Mouse (Mus musculus) right cerebral cortex, adult 18-20 months (tissue): ENCODE results near the gene Mrgpre.

Experiments used
- DNase-seq: peaks from one replicate; pipeline ENCODE4 v3.0.0; 2022; ENCODE audit warnings: mixed read lengths

Gene Mrgpre

GRCm38 (mm10) chr7:143783996-143784829 lies at the start of gene Mrgpre:
Gene Mrgpre, minus strand, starts transcription at chr7:143784500.
- peak; percentile 71 for DNase-seq

- DNase-seq, result no peak
These were observed 49.4 kb upstream of the Mrgpre start for GRCm38 (mm10) chr7:143833581-143834190.

DNA sequence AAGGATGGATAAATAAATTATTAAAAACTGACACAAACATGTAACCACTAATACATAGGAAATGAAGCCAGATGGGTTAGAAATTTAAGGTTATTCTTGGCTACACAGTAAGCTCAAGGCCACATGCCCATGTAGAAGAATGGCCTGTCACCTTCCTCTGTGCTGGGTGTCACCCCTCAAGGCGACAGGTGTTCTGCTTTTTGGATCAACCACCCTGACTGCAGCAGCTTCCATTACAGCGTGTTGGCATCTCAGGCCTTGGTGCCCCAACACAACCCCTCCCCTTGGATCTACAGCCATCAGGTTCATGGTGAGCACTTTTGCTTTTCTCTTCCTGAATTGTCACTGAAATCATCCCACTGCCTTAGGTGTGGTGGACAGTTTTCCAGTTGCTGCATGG lies 48.3 kb upstream of the Mrgpre start:
- DNase-seq, result no peak

- DNase-seq, result no peak
These were observed 47.9 kb upstream of the Mrgpre start for GRCm38 (mm10) chr7:143832196-143832595.

DNA sequence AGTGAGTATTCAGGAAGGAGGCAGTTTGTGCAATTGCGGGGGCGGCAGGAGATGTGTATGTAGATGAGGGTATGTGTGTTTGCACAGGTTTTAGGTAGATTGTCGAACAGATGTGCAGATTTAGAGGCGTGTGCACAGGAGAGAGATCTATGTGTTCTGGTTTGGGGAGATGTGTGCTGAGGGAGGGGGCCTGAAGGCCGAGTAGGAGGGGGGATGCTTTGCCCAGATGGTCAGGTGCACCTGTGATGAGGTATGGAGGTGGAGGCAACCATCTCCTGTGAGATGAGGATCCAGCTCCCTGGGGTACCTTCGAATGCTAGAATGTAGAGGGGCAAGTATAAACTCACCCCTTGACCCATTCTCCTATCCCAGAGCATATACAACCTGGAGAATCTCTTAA lies 46.1 kb upstream of the Mrgpre start:
- DNase-seq, result no peak

GRCm38 (mm10) chr7:143829504-143830331 lies 45.4 kb upstream of the Mrgpre start:
- DNase-seq, result peak; percentile 97

DNA sequence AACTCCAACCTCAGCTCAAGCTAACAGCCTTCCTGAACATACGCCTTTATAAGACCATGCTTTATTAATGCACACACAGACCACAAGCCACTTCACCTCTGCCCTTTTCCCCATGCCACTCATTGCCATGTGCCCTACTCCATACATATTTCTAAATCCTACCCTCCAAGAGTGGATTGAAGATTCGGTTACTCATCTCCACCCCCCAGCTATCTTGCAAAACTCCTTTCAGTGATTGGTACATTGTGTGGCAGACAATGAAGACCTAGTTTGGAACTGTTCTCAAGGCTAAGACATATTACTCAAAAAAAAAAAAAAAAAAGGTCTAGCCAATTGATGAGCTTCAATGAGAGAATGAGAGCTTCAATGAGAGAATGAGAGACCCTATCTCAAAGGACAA lies 42.7 kb upstream of the Mrgpre start:
- no peak for DNase-seq

DNA sequence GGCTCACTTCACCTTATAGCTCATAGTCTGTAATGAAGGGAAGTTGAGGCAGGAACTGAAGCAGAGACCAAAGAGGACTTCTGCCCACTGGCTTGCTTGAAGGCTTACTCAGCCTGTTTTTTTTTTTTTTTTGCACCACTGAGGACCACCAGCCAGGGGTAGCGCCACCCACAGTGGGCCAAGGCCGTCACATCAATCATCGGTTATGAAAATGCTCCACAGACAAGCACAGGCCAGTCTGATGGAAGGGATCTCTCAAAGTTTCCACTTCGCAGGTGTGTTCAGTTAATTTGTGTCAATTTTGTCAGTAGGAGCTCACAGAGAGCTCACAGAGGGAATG lies 38.9 kb upstream of the Mrgpre start:
- no peak for DNase-seq

GRCm38 (mm10) chr7:143822375-143823265 lies 38.3 kb upstream of the Mrgpre start, which contains the start of the genes Nadsyn1 and Dhcr7:
Gene Nadsyn1, minus strand, starts transcription at chr7:143822849.
Gene Dhcr7, plus strand, starts transcription at chr7:143823145.
- DNase-seq, result peak; percentile 99

DNA sequence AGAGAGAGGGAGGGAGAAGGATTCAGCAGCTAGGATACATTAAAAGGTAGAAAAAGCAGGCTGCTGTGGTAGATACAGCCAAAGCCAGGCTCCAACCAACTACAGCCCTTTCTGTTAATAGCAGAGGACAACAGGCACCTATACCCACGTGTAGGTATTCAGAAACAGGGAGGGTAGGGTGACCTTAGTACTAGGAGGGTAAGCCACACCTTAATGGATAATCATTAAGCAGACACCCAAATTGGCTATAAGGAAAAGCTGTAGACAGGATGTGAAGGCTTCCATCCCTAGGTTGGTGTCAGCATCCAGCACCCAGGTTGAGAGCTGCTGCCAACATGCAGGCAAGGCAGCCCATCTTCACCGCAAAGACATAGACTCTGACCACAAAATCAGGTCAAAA lies 36.9 kb upstream of the Mrgpre start:
- DNase-seq, result no peak

DNA sequence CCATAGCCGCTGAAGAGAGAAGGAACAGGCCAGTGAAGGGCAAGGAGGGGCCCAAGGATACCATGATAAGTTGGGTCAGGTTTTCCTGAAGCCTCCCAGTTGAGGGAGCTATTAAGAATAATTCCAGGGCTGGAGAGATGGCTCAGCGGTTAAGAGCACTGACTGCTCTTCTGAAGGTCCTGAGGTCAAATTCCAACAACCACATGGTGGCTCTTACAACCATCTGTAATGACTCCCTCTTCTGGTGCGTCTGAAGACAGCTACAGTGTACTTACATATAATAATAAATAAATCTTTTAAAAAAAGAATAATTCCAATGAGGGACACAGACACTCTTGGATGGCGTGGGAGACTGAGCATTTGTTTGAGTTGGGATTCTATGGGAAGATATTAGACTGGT lies 34.9 kb upstream of the Mrgpre start:
- no peak for DNase-seq

DNA sequence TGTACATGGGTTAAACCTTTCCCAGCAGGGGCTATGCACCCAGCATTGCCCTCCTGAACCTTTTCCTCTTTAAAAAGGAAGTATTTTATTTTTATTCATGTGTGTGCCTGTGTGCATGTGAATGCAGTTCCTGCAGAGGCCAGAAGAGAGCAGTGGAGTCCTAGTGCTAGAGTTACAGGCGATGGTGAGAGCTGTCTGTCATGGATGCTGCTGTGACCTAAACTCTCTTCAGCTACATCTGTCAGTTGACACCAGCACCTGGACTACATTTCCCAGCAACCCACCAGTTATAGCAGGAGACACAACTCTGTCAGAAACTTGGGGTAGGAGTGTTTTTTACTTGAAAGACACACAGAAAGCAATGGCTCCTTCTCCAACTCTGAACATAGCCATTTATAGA lies 24.6 kb upstream of the Mrgpre start:
- no peak for DNase-seq

- peak; percentile 38 for DNase-seq
These were observed 20.9 kb upstream of the Mrgpre start for GRCm38 (mm10) chr7:143805199-143805624.

DNA sequence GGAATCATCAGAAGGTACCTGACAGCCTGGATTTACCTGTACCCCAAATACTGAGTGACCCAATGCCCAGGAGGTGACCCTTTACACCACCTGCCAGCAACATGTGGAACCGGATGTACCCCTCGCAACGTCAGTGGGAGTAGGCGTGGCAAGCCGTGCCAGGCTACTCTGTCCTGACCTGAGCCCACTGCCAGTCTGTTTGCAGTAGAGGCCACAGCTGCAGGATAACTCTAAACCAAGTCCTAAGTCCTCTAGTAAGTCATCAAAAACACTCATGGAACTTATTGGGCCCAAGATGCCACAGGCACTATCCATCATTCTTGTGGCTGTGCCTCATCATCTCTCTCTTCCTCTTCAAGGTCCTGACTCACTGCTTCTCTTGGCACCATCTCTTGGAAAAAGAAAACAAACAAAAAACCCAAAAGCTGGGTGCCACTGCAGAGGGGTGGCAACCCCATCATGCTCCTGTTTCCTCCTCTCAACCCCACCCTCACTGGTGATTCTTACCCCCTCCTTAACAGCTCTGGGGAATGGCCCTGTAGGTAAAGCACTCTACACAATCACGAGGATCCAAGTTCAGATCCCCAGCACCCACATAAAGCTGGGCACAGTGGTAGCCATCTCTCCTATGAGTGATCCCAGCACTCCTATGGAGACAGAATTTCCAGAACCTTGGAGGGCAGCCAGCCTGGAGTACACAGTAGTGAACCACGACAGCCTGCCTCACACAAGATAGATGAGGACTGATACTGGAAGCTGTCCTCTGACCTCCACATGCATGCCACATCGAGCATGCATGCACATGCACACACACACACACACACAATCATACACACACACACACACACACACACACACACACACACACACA lies 17.1 kb upstream of the Mrgpre start:
- no peak for DNase-seq

DNA sequence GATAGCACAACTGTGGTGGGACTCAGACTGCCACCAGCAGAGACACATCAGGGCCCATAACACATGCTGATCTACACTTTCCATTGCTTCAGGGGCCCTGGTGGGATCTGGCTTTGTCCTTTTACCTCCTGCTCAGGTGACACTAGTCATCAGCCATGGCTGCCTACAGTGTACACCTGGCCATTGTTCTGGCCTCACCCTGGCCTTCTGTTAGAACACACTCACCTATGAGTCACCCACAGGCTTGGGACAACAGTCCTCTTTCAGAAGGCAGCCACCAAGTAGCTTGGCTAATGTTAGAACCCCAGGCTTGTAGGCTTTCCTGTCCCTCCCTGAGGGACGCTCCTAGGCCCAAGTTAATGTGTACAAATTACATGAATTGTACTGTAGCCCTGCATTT lies 16.5 kb upstream of the Mrgpre start:
- DNase-seq, result no peak

DNA sequence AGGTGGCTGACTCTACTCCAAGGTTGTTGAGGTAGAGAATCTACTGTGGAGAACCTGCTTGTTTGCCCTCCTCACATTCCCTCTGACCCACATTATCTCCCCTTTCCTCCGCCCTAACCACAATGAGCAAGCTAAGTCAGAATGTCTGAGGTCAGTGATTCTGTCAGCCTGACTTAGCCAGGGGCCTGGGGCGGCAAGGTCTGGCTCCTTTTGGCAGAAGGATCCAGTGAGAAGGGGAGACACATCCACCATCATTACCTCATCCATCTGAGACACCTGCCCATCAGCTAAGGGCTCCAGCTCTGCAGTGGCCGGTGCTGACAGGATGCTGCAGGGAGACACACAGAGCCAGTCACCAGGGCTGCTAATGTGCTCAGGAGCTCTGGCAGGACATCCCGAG lies 14.5 kb upstream of the Mrgpre start:
- no peak for DNase-seq

- peak; percentile 18 for DNase-seq
These were observed 8.8 kb upstream of the Mrgpre start for GRCm38 (mm10) chr7:143793121-143793520.

DNA sequence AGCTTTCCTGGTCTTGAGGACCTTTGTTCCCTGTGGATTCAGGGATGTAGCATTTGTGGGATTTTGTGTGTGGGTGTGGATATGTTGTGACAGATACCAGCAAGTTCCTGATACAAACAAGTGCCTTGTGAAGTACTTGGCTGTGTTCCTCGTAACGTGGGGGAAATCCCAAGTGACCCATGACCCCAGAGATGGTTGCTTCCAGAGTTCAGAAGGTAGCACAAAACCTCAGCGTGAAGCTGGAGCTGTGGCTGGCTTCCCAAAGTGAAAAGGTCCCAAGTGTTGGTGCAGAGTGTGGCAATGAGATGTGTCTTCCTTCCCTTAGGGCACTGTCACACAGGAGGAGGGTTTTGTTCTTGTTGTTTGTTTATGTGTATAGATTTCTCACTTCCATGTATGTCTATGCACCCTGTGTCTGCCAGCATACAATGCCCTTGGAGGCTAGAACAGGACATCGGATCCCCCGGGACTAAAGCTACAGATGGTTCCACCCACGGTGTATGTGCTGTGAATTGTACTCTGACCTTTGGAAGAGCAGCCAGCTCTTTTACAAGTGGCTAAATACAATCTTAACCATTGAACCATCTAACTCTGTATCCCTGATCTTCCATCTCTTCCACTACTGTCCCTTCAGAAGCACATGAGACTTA lies 8.2 kb upstream of the Mrgpre start:
- no peak for DNase-seq

GRCm38 (mm10) chr7:143783378-143783995 lies 813 bp downstream of the Mrgpre start:
- DNase-seq, result no peak

DNA sequence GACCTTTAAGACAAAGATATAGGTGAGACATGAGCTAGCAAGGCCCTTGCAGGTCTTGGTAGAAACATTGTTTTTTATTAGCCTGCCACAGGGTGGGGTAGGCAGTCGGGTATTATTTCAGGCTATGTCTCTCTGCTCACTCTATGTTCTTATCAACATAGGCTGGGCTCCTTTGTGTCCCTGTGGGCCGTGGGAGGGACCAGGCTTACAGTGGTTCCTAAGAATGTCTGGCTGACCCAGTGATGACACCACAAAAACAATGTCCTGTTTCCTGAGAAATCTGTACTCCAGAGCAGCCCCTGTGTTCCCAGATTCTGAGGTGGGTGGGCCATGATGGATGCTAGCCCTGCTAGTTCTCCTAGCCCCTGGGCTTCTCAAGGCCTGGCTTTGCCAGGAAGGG lies 6.9 kb downstream of the Mrgpre start:
- DNase-seq, result no peak
